In the genomic region with DNA sequence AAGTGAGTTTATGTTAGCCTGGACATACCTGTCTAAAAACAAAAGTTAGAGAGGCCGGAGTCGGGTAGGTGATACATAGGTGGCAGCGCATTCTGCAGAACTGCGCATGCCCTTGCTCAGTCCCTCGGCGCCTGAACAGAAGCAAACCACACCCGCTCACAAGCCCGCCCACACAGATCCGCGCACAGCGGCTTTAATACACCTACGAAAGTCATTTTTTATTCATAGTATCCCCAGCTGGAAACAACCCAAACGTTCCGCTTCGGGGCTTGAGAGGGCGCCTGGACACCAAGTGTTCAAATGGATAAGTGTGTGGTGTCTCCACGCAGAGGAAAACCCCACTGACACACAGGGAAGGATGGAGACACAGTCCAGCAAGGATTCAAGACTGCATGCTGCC, we compare ENCODE assay signal across 13 mouse cellular contexts. TPM values are rescaled to one million over a fixed set of nuclear protein-coding genes. Genes with fewer than 3 reads are reported as not detected.
DNase-seq lines count a peak whose midpoint lies in the region; ATAC-seq and TF ChIP-seq lines count a peak whose summit lies in the region.
"Had no signal": no experiment of that assay in that cellular context is flagged by ENCODE, and none has a peak within 500 bp of the region (broad histone marks: within the 10 kb centered on the region; RNA-seq: fewer than 3 reads in every experiment).

No protein-coding gene starts in this region.

- H3K4me2 ChIP-seq in heart, embryonic 12.5 days, result peak overlapping the region; percentile 37; the same call in 1 of the 2 replicates
- H3K4me2 ChIP-seq: forebrain, embryonic 13.5 days; midbrain, embryonic 13.5 days had no signal

- TF ChIP-seq CTCF in left cerebral cortex, adult 2 months (IDR thresholded peaks at IDR 0.05), result no peak
- TF ChIP-seq CTCF in E14TG2a.4 (conservative IDR thresholded peaks at IDR 0.05; ENCODE audit: low read length), result no peak

- 56% methylated on average over 17 of the region's 17 CpGs for WGBS in heart, embryonic 12.5 days
- 56% methylated on average over 17 of the region's 17 CpGs for WGBS in heart, embryonic 10.5 days

- no peaks in the 10 kb centered on the region for H3K36me3 ChIP-seq in heart, embryonic 12.5 days
- no peaks in the 10 kb centered on the region for H3K36me3 ChIP-seq in heart, embryonic 10.5 days
- no peaks in the 10 kb centered on the region for H3K36me3 ChIP-seq in E14TG2a.4 (ENCODE audit: insufficient read depth, low read length)
- H3K36me3 ChIP-seq: midbrain, embryonic 13.5 days had no signal

- no peak for DNase-seq in heart, embryonic 10.5 days (ENCODE audit: low spot score)
- peak; percentile 45 to 51 for DNase-seq in left cerebral cortex, adult 2 months (ENCODE audit: extremely low spot score in 1 of 2, low spot score in 2 of 2)
- DNase-seq in left cerebral cortex, postnatal 4 days, result no peak
- DNase-seq in induced T-regulatory cell, adult 2 months (ENCODE audit: low read depth), result peak; percentile 69
- no peak for DNase-seq in urinary bladder, postnatal 14 days (ENCODE audit: low spot score)
- DNase-seq in ovary, postnatal 14 days (ENCODE audit: low spot score), result no peak
- DNase-seq: heart, adult 2 months; kidney, adult 9 months had no signal

- no peak overlapping the region for H3K27ac ChIP-seq in heart, embryonic 12.5 days (ENCODE audit: poor library complexity, severe bottlenecking)
- no peak overlapping the region for H3K27ac ChIP-seq in heart, embryonic 10.5 days
- peak overlapping the region; percentile 67; the same call in 1 of the 2 replicates for H3K27ac ChIP-seq in left cerebral cortex, adult 2 months
- H3K27ac ChIP-seq: forebrain, embryonic 13.5 days; heart, adult 2 months had no signal

- no peak overlapping the region for H3K4me3 ChIP-seq in heart, embryonic 12.5 days
- H3K4me3 ChIP-seq in heart, embryonic 10.5 days, result no peak overlapping the region
- H3K4me3 ChIP-seq in left cerebral cortex, adult 2 months, result no peak overlapping the region
- peak overlapping the region; percentile 60 for H3K4me3 ChIP-seq in E14TG2a.4 (replicated peaks; ENCODE audit: low read length)
- H3K4me3 ChIP-seq: forebrain, embryonic 13.5 days; heart, adult 2 months; midbrain, embryonic 13.5 days had no signal

- intact Hi-C loops in left cerebral cortex, adult 2 months (cut with DNase I), result no loop called here
- intact Hi-C loops in left cerebral cortex, postnatal 4 days (cut with DNase I), result no loop called here

- peaks cover 28% of the 10 kb centered on the region for H3K4me1 ChIP-seq in heart, embryonic 12.5 days (replicated peaks)
- H3K4me1 ChIP-seq in heart, embryonic 10.5 days, result peaks cover 29% of the 10 kb centered on the region
- H3K4me1 ChIP-seq in E14TG2a.4 (replicated peaks; ENCODE audit: low read depth, low read length), result peaks cover 84% of the 10 kb centered on the region

- H3K27me3 ChIP-seq in heart, embryonic 12.5 days (replicated peaks), result peaks cover 49% of the 10 kb centered on the region
- peaks cover 62% of the 10 kb centered on the region for H3K27me3 ChIP-seq in heart, embryonic 10.5 days (ENCODE audit: insufficient read depth, poor library complexity, severe bottlenecking)
- H3K27me3 ChIP-seq in E14TG2a.4 (ENCODE audit: insufficient read depth, low read length), result peaks cover 59% of the 10 kb centered on the region

- no peak for ATAC-seq in heart, embryonic 12.5 days (ENCODE audit: insufficient number of reproducible peaks, low FRiP score)
- ATAC-seq: forebrain, embryonic 13.5 days; midbrain, embryonic 13.5 days had no signal

- no peaks in the 10 kb centered on the region for H3K9me3 ChIP-seq in heart, embryonic 12.5 days (replicated peaks)
- no peaks in the 10 kb centered on the region for H3K9me3 ChIP-seq in heart, embryonic 10.5 days
- H3K9me3 ChIP-seq in E14TG2a.4 (ENCODE audit: low read length), result no peaks in the 10 kb centered on the region
- H3K9me3 ChIP-seq: forebrain, embryonic 13.5 days; midbrain, embryonic 13.5 days had no signal

- H3K9ac ChIP-seq in heart, embryonic 12.5 days, result 0 out of 2 replicates have a peak overlapping the region, but pooled peaks have one; percentile 10
- H3K9ac ChIP-seq: forebrain, embryonic 13.5 days had no signal

RNA-seq across cellular contexts. Expression of a gene that starts 2.3 kb away (rescaled TPM):
- polyA plus RNA-seq in heart, embryonic 12.5 days (2016; fragmentation: Nextera tagmentation; extraction: Ambion mirVana), result 0.32 and 0.52 TPM in 2 replicates
- polyA plus RNA-seq in heart, embryonic 10.5 days (2016; fragmentation: Nextera tagmentation; extraction: Ambion mirVana), result 0.27 and 0.79 TPM in 2 replicates
- total RNA-seq in left cerebral cortex, adult 2 months (2021), result 10 to 100 TPM; 20.7 to 20.9 TPM
- 10 to 100 TPM in 1 of 2 experiments, 1 to 10 TPM in 1; 8.9 to 10.4 TPM for total RNA-seq in left cerebral cortex, postnatal 4 days (2021)

RNA-seq across cellular contexts. Expression of a gene that starts 17.0 kb away (rescaled TPM):
- 90.3 and 91.4 TPM in 2 replicates for polyA plus RNA-seq in heart, embryonic 12.5 days (2016; fragmentation: Nextera tagmentation; extraction: Ambion mirVana)
- polyA plus RNA-seq in heart, embryonic 10.5 days (2016; fragmentation: Nextera tagmentation; extraction: Ambion mirVana), result 95.3 and 109 TPM in 2 replicates
- total RNA-seq in left cerebral cortex, adult 2 months (2021), result 10 to 100 TPM; 40.4 to 45.1 TPM
- 10 to 100 TPM; 51.0 to 51.6 TPM for total RNA-seq in left cerebral cortex, postnatal 4 days (2021)

RNA-seq across cellular contexts. Expression of a gene that starts 17.0 kb away (rescaled TPM):
- polyA plus RNA-seq in heart, embryonic 12.5 days (2016; fragmentation: Nextera tagmentation; extraction: Ambion mirVana), result 79.4 and 85.0 TPM in 2 replicates
- polyA plus RNA-seq in heart, embryonic 10.5 days (2016; fragmentation: Nextera tagmentation; extraction: Ambion mirVana), result 82.2 and 107 TPM in 2 replicates
- total RNA-seq in left cerebral cortex, adult 2 months (2021), result 10 to 100 TPM; 47.3 to 47.4 TPM
- 10 to 100 TPM; 51.6 to 54.4 TPM for total RNA-seq in left cerebral cortex, postnatal 4 days (2021)

RNA-seq across cellular contexts. Expression of a gene that starts 52.7 kb away (rescaled TPM):
- polyA plus RNA-seq in heart, embryonic 12.5 days (2016; fragmentation: Nextera tagmentation; extraction: Ambion mirVana), result 0.09 and 0.15 TPM in 2 replicates
- polyA plus RNA-seq in heart, embryonic 10.5 days (2016; fragmentation: Nextera tagmentation; extraction: Ambion mirVana), result 0.09 and 0.34 TPM in 2 replicates
- total RNA-seq in left cerebral cortex, adult 2 months (2021), result under 1 TPM; 0.51 to 0.54 TPM
- under 1 TPM; 0.30 to 0.56 TPM for total RNA-seq in left cerebral cortex, postnatal 4 days (2021)
- total RNA-seq: heart, adult 2 months had no signal
- polyA plus RNA-seq: C2C12 had no signal

Comparison
In these comparisons a context has a peak if more than half of its experiments do, and no peak if none do; other contexts are left out.
1. DNase-seq: peak in left cerebral cortex, adult 2 months (2 of 2) and induced T-regulatory cell, adult 2 months (single experiment); none in heart, embryonic 10.5 days (single experiment), left cerebral cortex, postnatal 4 days (single experiment), urinary bladder, postnatal 14 days (single experiment) and ovary, postnatal 14 days (single experiment).